Mouse (Mus musculus): ENCODE data around the gene Mmgt2.

DNA sequence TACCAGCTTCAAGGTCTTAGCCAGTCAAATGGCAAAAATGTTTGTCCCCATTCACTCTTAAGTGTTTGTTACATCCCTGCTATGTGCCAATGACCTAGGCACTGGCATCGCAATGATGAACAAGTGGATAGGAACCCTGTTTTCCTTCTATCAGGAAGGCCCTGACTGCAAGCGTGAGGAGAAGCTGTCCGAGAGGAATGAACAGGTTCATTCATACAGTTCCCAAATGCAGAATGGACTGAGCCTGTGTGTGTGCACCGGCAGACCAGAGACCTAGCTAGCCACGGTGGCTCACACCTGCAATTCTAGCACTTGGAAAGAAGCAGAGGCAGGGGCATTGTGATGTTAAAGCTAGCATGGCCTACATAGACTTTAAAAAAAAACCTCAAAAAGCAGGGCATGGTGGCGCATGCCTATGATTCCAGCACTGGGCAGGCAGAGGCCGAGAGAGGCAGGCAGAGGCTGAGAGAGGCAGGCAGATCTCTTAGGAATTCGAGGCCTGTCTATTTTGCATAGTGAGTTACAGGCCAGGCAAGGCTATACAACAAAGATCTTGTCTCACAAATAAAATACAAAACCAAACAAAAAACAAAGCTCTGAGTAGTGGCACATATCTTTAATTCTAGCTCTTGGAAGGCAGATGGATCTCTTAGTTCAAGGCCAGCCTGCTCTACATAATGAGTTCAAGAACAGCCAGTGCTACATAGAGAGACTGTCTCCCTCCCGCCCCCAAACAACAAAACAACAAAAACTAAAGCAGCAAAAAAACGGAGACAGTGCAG, 41.1 kb upstream of the Mmgt2 start:
- TF ChIP-seq CTCF (IDR thresholded peaks at IDR 0.05) = no peak
- no peak for TF ChIP-seq EP300 (IDR thresholded peaks at IDR 0.05)

Measured in lung, postnatal 0 days (tissue).